Mouse (Mus musculus): Measurements from ENCODE around the gene Ckb. TPM values are rescaled to one million over a fixed set of nuclear protein-coding genes. Genes with fewer than 3 reads are reported as not detected.
"Not testable (repeated sequence)": the region's sequence is repeated elsewhere in the genome, so short reads cannot be mapped to it uniquely, and the experiment has no call there.

The Ckb gene
- total and polyA plus RNA-seq, 3 experiments, result 0.54 to 3.7 TPM; not detected in 1

DNA sequence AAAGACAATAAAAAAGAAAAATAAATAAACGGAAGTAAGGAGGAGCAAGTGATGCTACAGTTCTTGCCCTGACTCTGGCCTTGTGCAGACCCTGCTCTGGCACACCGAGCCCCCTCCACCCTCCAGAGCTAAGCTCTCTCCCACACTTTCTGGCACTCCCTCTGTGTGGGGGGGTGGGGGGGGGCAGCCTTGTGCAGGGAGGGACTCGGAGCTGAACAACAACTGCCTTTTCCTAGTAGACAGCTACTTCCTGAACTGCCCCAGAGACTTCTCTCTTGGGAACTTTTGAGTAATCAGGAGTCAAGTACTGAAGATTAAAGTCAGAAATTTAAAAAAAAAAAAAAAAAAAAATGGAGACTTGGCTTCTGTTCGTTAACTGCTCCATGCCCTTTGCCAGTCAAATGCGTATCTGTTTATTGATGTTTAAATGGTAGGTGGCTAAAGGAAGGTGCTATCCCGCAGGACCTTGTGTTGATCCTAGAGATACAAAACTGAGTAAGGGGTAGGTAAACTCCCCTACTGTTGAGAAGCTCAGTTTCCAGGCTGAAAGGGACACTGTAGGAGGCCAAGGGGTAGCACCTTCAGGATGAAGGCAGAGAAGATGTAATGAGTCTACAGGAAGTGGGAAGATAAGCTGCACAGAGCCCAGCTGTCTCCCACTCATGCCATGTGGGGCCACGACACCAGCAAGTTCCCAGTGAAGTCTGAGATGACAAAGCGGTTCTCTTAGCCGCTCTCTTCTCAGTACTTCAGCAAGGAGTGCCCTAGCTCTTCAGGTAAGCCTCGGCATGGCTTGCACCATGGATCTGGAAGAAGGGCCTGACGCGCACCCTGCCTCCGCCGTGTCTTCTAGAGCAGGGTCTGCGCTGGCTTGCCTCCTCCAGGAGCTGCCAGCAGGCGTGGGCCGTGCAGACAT, 8.7 kb downstream of the Ckb start:
- H3K36me3 ChIP-seq (replicated peaks in 1 of 2; ENCODE audit: control insufficient read depth in 1 of 2, insufficient read depth in 1 of 2, low read length in 1 of 2), result peaks cover 4 to 47% of the 10 kb centered on the region in 2 experiments
- no peak for DNase-seq (ENCODE audit: extremely low read depth)
- no peak for TF ChIP-seq IRF4 (IDR thresholded peaks at IDR 0.05; ENCODE audit: low read depth, low read length)
- no peak for TF ChIP-seq USF1 (IDR thresholded peaks at IDR 0.05; ENCODE audit: low read depth, low read length)
- no peak for TF ChIP-seq MAFK (IDR thresholded peaks at IDR 0.05; ENCODE audit: insufficient replicate concordance, low read length)
- no peak for TF ChIP-seq ZNF384 (IDR thresholded peaks at IDR 0.05; ENCODE audit: low read depth, low read length)
- in situ Hi-C loops (cut with MboI; ENCODE audit: low pct_ligation_motif_present, low pct_unique_long_range_greater_than_20kb, low sequenced_read_pairs) (no loop called here), dilution Hi-C loops (cut with MboI; ENCODE audit: extremely low pct_ligation_motif_present, extremely low pct_unique_long_range_greater_than_20kb, low sequenced_read_pairs) (no loop called here)
- H3K79me2 ChIP-seq (replicated peaks; ENCODE audit: control insufficient read depth, extremely low read depth, insufficient read depth, poor library complexity, severe bottlenecking), result no peaks in the 10 kb centered on the region
- H3K27ac ChIP-seq (ENCODE audit: insufficient read depth, low read depth), result no peak overlapping the region
- H3K4me2 ChIP-seq (ENCODE audit: insufficient read depth, low read depth, poor library complexity, severe bottlenecking), result no peak overlapping the region
- no peak overlapping the region for H3K9ac ChIP-seq (ENCODE audit: insufficient read depth, low read depth)
- no peaks in the 10 kb centered on the region for H3K9me3 ChIP-seq (replicated peaks; ENCODE audit: low read length)
- H3K4me1 ChIP-seq (ENCODE audit: control insufficient read depth in 1 of 2, insufficient read depth in 2 of 2), result peaks cover 0 to 19% of the 10 kb centered on the region in 2 experiments; a peak in 3 of 4 replicates
- no peaks in the 10 kb centered on the region for H3K27me3 ChIP-seq (replicated peaks)
- no peak overlapping the region for H3K4me3 ChIP-seq (replicated peaks in 1 of 3; ENCODE audit: low read depth in 2 of 3, low read length in 2 of 3, poor library complexity in 1 of 3)

- in situ Hi-C loops (cut with MboI; ENCODE audit: low pct_ligation_motif_present, low pct_unique_long_range_greater_than_20kb, low sequenced_read_pairs); H3K9me3 ChIP-seq (replicated peaks; ENCODE audit: low read length); dilution Hi-C loops (cut with MboI; ENCODE audit: extremely low pct_ligation_motif_present, extremely low pct_unique_long_range_greater_than_20kb, low sequenced_read_pairs): not testable (repeated sequence)
Measured at GRCm38 (mm10) chr12:111661554-111661953, 10.6 kb downstream of the Ckb start.

DNA sequence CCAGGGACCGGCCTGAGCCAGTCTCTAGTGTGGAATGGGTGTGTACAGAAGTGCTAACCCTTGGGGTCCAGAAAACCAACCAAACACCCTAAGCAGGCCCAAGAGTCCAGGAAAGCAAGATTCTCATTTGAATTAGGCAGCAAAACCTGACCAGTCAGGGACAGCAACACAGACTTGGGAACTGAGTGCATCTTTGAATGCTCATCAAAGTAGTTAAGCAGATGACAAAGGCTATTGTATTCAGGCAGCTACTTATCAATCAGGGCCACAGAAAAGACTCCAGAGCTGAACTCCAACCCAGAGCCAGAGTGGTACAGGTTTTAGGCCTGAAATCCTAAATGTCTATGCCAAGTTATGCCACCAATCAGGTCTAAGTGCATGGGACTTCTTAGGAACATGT, 11.5 kb downstream of the Ckb start:
- H3K27me3 ChIP-seq (replicated peaks), result no peaks in the 10 kb centered on the region
- no peak overlapping the region for H3K4me2 ChIP-seq (ENCODE audit: insufficient read depth, low read depth, poor library complexity, severe bottlenecking)
- H3K9ac ChIP-seq (ENCODE audit: insufficient read depth, low read depth), result no peak overlapping the region
- DNase-seq (ENCODE audit: extremely low read depth), result no peak
- H3K36me3 ChIP-seq (replicated peaks in 1 of 2; ENCODE audit: control insufficient read depth in 1 of 2, insufficient read depth in 1 of 2, low read length in 1 of 2), result peaks cover 23 to 70% of the 10 kb centered on the region in 2 experiments
- in situ Hi-C loops (cut with MboI; ENCODE audit: low pct_ligation_motif_present, low pct_unique_long_range_greater_than_20kb, low sequenced_read_pairs) (no loop called here), dilution Hi-C loops (cut with MboI; ENCODE audit: extremely low pct_ligation_motif_present, extremely low pct_unique_long_range_greater_than_20kb, low sequenced_read_pairs) (no loop called here)
- no peaks in the 10 kb centered on the region for H3K79me2 ChIP-seq (replicated peaks; ENCODE audit: control insufficient read depth, extremely low read depth, insufficient read depth, poor library complexity, severe bottlenecking)
- H3K4me3 ChIP-seq (replicated peaks in 1 of 3; ENCODE audit: low read depth in 2 of 3, low read length in 2 of 3, poor library complexity in 1 of 3), result no peak overlapping the region
- no peak for TF ChIP-seq CHD1 (IDR thresholded peaks at IDR 0.05; ENCODE audit: low read depth, low read length)
- TF ChIP-seq RCOR1 (conservative IDR thresholded peaks at IDR 0.05; ENCODE audit: low read depth, low read length), result no peak
- no peak for TF ChIP-seq ZKSCAN1 (IDR thresholded peaks at IDR 0.05; ENCODE audit: borderline replicate concordance, low read depth, low read length)
- H3K9me3 ChIP-seq (replicated peaks; ENCODE audit: low read length), result no peaks in the 10 kb centered on the region
- no peak overlapping the region for H3K27ac ChIP-seq (ENCODE audit: insufficient read depth, low read depth)
- H3K4me1 ChIP-seq (ENCODE audit: control insufficient read depth in 1 of 2, insufficient read depth in 2 of 2), result peaks cover 0 to 11% of the 10 kb centered on the region in 2 experiments; a peak in 3 of 4 replicates

More at GRCm38 (mm10) chr12:111661554-111661953, 10.6 kb downstream of the Ckb start:
- not testable (repeated sequence) for H3K27ac ChIP-seq (ENCODE audit: insufficient read depth, low read depth); DNase-seq (ENCODE audit: extremely low read depth); H3K9ac ChIP-seq (ENCODE audit: insufficient read depth, low read depth); H3K79me2 ChIP-seq (replicated peaks; ENCODE audit: control insufficient read depth, extremely low read depth, insufficient read depth, poor library complexity, severe bottlenecking); H3K4me3 ChIP-seq (replicated peaks in 1 of 3; ENCODE audit: low read depth in 2 of 3, low read length in 2 of 3, poor library complexity in 1 of 3); H3K4me2 ChIP-seq (ENCODE audit: insufficient read depth, low read depth, poor library complexity, severe bottlenecking); H3K27me3 ChIP-seq (replicated peaks)
- H3K4me1 ChIP-seq (ENCODE audit: control insufficient read depth in 1 of 2, insufficient read depth in 2 of 2), result peaks cover 0 to 11% of the 10 kb centered on the region in 2 experiments; a peak in 3 of 4 replicates
- H3K36me3 ChIP-seq (replicated peaks in 1 of 2; ENCODE audit: control insufficient read depth in 1 of 2, insufficient read depth in 1 of 2, low read length in 1 of 2), result peaks cover 16 to 62% of the 10 kb centered on the region in 2 experiments

Measured in CH12.LX (cell line).